Mouse (Mus musculus): ENCODE data around the gene Serpina3g.

Gene Serpina3g

GRCm38 (mm10) chr12:104279056-104279435 lies 43.0 kb downstream of the Serpina3g start:
- no peak for DNase-seq (ENCODE audit: low read depth, low spot score)

DNA sequence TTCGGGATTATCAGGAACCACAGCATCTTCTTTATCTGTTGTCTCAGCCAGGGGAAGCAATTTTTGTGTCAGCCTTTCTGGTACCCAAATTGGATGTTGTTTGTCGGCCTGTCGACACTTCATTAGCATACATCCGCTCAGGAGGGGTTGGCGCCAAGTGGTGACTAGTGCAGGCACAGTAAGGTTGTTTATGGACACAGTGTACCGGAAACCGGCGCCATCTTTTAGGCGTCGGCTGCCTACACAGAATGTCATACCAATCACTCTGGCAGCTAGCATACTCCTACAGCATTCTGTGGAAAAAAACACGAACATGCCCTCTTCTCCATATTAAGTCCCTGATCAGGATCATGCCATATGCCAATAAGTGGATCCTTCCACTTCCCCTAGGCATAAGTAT lies 47.3 kb downstream of the Serpina3g start:
- DNase-seq (ENCODE audit: low read depth, low spot score) = no peak

DNA sequence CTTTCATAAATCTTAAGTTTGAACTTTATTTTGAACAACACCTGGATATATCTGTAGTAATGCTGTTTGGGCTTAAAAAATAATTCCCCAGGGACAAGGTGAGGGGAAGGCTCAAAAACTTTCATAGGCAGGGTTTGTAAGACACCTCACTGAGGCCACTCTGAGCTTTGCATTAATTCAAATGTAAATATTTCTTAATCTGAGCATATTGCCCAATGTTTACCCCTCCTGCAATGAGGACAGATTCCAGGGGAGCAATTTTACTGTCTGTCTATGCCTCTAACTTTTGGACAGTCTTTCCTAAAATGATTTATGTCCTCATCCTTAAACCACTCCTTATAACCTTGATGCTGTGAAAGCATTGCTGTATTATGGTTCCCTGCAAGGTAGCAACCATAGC lies 52.3 kb downstream of the Serpina3g start:
- no peak for DNase-seq (ENCODE audit: low read depth, low spot score)

GRCm38 (mm10) chr12:104289872-104290271 lies 53.8 kb downstream of the Serpina3g start:
- peak; percentile 7 for DNase-seq (ENCODE audit: low read depth, low spot score)

Data from CD4-positive, CD25-positive, alpha-beta regulatory T cell, adult 2 months (primary cell).